Mouse (Mus musculus) midbrain, embryonic 13.5 days (tissue): ENCODE data around the gene Prss32. TPM values are rescaled to one million over a fixed set of nuclear protein-coding genes. Genes with fewer than 3 reads are reported as not detected.
A peak's percentile ranks its signal among the peaks of the same experiment; 100 is the strongest.

Source experiments
- ATAC-seq: fragments of 200-750 bp; cut with Nextera tagmentation; 2 replicates; pipeline ENCODE4 v1.8.0; 2017; ENCODE audit warnings: mild to moderate bottlenecking, moderate TSS enrichment, moderate library complexity
- H3K27ac ChIP-seq: fragments of 300-500 bp; sonication (generic); 2 replicates; pipeline ENCODE4 v1.5.1; 2015; ENCODE audit warnings: inconsistent platforms, mild to moderate bottlenecking, moderate library complexity
- H3K27me3 ChIP-seq: fragments of 300-500 bp; sonication (generic); 2 replicates; pipeline ENCODE4 v1.6.1; 2015; ENCODE audit warnings: mild to moderate bottlenecking, inconsistent platforms
- H3K36me3 ChIP-seq: fragments of 300-500 bp; sonication (generic); 2 replicates; pipeline ENCODE4 v1.6.1; 2015; ENCODE audit warnings: mild to moderate bottlenecking, inconsistent platforms
- H3K4me1 ChIP-seq: fragments of 300-500 bp; sonication (generic); replicated peaks from 2 replicates; pipeline ENCODE4 v1.6.1; 2015; ENCODE audit warnings: inconsistent platforms
- H3K4me2 ChIP-seq: fragments of 300-500 bp; sonication (generic); replicated peaks from 2 replicates; pipeline ENCODE4 v1.6.1; 2015; ENCODE audit warnings: moderate library complexity, mild to moderate bottlenecking, inconsistent platforms
- H3K4me3 ChIP-seq: fragments of 300-500 bp; sonication (generic); replicated peaks from 2 replicates; pipeline ENCODE4 v1.5.1; 2015; ENCODE audit warnings: mild to moderate bottlenecking, inconsistent platforms
- H3K9ac ChIP-seq: fragments of 300-500 bp; sonication (generic); replicated peaks from 2 replicates; pipeline ENCODE4 v1.6.1; 2015; ENCODE audit warnings: mild to moderate bottlenecking, inconsistent platforms
- H3K9me3 ChIP-seq: fragments of 300-500 bp; sonication (generic); 2 replicates; pipeline ENCODE4 v1.6.1; 2016; ENCODE audit warnings: mild to moderate bottlenecking, inconsistent platforms
- WGBS: fragments of 180-500 bp; shearing (Covaris S2); methylation state at CpG from one replicate; pipeline ENCODE4 v1.1.7; 2015; 5-methylcytosine and 5-hydroxymethylcytosine counted together
- polyA plus RNA-seq: library from polyadenylated mRNA; unstranded; fragments of >200 nt; fragmentation: Nextera tagmentation; extraction: Ambion mirVana; gene quantifications from 2 replicates; pipeline ENCODE4 v1.2.1, GENCODE M21; 2015

Gene Prss32
- polyA plus RNA-seq, 1 experiment from 2014 or later, result not detected

DNA sequence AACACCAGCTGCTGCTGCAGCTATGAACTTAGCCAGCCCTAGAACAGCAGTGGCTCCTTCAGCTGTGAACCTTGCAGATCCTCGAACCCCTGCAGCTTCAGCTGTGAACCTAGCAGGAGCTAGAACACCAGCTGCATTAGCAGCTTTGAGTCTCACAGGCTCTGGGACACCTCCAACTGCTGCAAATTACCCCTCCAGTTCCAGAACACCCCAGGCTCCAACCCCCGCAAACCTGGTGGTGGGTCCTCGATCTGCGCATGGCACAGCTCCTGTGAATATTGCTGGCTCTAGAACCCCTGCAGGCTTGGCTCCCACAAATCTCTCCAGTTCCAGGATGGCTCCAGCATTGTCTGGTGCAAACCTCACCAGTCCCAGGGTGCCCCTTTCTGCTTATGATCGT lies 22.9 kb upstream of the Prss32 start:
- Histone ChIP-seq H3K4me1 (no peaks in the 10 kb centered on the region), H3K27me3 (no peaks in the 10 kb centered on the region), H3K4me2 (no peak overlapping the region), H3K9ac (no peak overlapping the region), H3K9me3 (peaks cover 8% of the 10 kb centered on the region; the same call in 1 of the 2 replicates), H3K27ac (no peak overlapping the region), H3K4me3 (no peak overlapping the region), H3K36me3 (peaks cover 100% of the 10 kb centered on the region)
- no peak for ATAC-seq
- WGBS, result 98% methylated on average over 5 of the region's 5 CpGs

- no peak for ATAC-seq
- Histone ChIP-seq H3K4me2 (no peak overlapping the region), H3K9me3 (peaks cover 8% of the 10 kb centered on the region; the same call in 1 of the 2 replicates), H3K27me3 (no peaks in the 10 kb centered on the region), H3K4me3 (no peak overlapping the region), H3K4me1 (peaks cover 8% of the 10 kb centered on the region), H3K36me3 (peaks cover 99% of the 10 kb centered on the region), H3K9ac (no peak overlapping the region), H3K27ac (no peak overlapping the region)
- 83% methylated on average over 6 of the region's 6 CpGs for WGBS
These were observed 21.6 kb upstream of the Prss32 start for GRCm38 (mm10) chr17:23822094-23822493.

DNA sequence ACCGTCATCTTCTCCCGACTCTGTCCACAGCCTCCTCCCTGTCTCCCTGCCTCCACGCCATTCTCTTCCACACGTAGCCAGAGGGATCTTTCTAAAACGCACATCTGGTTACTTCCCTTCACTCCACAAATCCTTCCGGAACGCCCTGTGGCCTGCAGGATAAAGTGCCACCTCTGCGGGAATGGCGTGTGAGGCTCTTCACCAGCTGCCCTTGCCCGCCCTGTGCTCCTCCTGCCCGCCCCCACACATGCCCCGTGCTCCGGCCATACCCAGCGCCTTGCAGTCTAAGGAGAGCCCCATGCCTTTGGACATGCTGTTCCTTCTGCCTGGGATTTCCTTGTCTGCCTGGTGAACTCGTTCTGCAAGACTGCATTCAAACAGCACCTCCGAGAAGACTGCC lies 20.6 kb upstream of the Prss32 start:
- H3K9ac ChIP-seq, result no peak overlapping the region
- no peaks in the 10 kb centered on the region for H3K27me3 ChIP-seq
- ATAC-seq, result peak; percentile 44; the same call in 1 of the 2 replicates
- no peak overlapping the region for H3K4me2 ChIP-seq
- peaks cover 8% of the 10 kb centered on the region; the same call in 1 of the 2 replicates for H3K9me3 ChIP-seq
- H3K27ac ChIP-seq, result no peak overlapping the region
- peaks cover 92% of the 10 kb centered on the region for H3K36me3 ChIP-seq
- peaks cover 17% of the 10 kb centered on the region for H3K4me1 ChIP-seq
- H3K4me3 ChIP-seq, result no peak overlapping the region
- WGBS, result 85% methylated on average over 16 of the region's 16 CpGs

GRCm38 (mm10) chr17:23823614-23824013 lies 20.0 kb upstream of the Prss32 start:
- peaks cover 5% of the 10 kb centered on the region; the same call in 1 of the 2 replicates for H3K9me3 ChIP-seq
- H3K4me1 ChIP-seq, result peaks cover 20% of the 10 kb centered on the region
- no peaks in the 10 kb centered on the region for H3K27me3 ChIP-seq
- 0 out of 2 replicates have a peak, but pooled peaks have one; percentile 46 for ATAC-seq
- peaks cover 86% of the 10 kb centered on the region for H3K36me3 ChIP-seq
- 91% methylated on average over 12 of the region's 12 CpGs for WGBS
- no peak overlapping the region for H3K4me3 ChIP-seq
- H3K9ac ChIP-seq, result no peak overlapping the region
- H3K4me2 ChIP-seq, result no peak overlapping the region
- H3K27ac ChIP-seq, result no peak overlapping the region

DNA sequence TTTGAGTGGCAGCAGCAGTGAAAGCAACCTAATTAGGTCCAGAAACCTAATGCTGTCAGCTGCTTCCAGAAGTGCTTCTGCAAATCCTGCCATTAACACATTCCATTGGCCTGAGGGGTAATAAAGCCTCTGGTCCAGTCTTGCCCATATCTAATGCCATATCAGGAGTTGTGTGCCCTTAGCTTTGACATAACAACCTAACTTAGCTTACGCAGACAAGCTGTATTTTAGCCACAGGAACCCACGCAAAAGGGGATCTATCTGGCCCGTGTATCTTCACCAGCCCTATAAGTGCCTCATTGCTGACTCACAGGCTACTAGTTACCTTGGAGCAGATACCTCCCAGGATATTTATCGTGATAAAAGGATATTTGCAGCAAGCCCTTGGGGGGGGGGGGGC lies 18.1 kb upstream of the Prss32 start:
- Histone ChIP-seq H3K9ac (no peak overlapping the region), H3K4me1 (peaks cover 25% of the 10 kb centered on the region), H3K27ac (no peak overlapping the region), H3K9me3 (no peaks in the 10 kb centered on the region), H3K4me2 (no peak overlapping the region), H3K27me3 (no peaks in the 10 kb centered on the region), H3K36me3 (peaks cover 66% of the 10 kb centered on the region), H3K4me3 (no peak overlapping the region)
- ATAC-seq, result no peak
- WGBS, result 86% methylated on average over 4 of the region's 4 CpGs

DNA sequence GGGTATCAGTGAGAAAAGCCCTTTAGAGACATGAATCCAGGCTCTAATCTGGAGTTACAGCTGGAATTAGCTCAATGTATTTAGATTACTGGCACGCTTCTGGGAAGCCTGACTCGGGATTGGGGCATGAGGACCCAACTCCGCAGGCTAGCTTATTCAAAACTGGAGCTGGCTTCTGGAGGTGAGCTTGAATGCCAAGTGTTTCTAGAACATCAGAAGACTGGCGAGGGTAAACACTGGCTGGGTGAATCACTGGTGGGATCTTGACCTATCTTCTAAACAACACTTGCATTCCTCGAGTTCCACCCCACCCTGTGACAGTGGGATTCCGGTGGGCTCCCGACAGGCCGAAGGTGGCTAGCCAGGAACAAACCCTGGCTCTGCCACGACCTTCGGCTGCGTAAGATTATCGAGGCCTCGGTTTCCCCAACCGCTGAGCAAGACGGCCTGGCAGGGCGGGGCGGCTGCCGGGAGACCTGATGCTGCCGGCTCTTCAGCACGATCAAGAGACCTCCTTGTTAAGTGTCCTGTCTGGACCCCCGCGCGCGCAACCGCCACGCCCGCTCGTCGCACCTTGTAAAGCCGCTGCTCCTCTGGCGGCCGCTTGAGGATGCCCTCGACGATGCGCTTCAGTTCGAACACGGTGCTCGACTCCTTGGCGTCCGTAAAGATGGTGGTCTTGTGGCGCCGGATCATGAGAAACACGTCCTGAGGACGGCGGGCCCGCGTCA lies 15.2 kb upstream of the Prss32 start:
- Histone ChIP-seq H3K9me3 (no peaks in the 10 kb centered on the region), H3K4me3 (peak overlapping the region; percentile 75), H3K36me3 (peaks cover 38% of the 10 kb centered on the region), H3K4me1 (peaks cover 25% of the 10 kb centered on the region), H3K9ac (peak overlapping the region; percentile 92), H3K27ac (peak overlapping the region; percentile 96), H3K4me2 (peak overlapping the region; percentile 75), H3K27me3 (peaks cover 13% of the 10 kb centered on the region; the same call in 1 of the 2 replicates)
- WGBS, result under 1% methylated on average over 47 of the region's 47 CpGs
- ATAC-seq, result peak; percentile 88

DNA sequence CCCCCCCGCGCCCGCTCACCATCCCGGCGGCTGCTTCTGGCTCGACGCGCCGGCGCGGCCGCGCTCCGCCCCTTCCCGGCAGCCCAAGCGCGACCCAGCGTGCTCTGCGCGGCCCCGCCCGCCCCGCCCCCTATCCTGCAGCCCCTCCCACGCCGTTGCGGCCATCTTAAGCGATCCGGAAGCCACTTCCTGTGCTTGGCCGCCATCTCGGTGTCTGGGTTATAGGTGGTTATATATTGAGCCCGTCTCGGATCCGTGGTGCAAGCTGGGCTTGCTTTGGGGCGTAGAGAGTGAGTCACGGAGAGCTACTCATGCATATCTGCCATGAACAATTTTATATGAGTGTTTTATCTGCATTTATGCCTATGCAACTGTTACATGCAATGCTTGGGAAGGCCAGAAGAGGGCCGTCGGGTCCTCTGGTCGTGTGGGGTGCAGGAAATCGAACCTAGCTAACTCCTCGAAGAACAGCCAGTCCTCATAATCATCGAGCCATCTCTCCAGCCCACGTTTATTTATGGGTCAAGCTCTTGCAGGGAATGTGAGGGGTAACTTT lies 14.5 kb upstream of the Prss32 start, which contains the start of gene Elob:
Gene Elob (minus strand): TSS at position 73 of the 556 bp plus-strand sequence.
- Histone ChIP-seq H3K27ac (peak within 1 kb of the TSS; percentile 96), H3K4me3 (peak within 1 kb of the TSS; percentile 75), H3K9me3 (no peaks in the 10 kb centered on the region), H3K4me1 (peaks cover 25% of the 10 kb centered on the region), H3K27me3 (peaks cover 20% of the 10 kb centered on the region; the same call in 1 of the 2 replicates), H3K4me2 (peak within 1 kb of the TSS; percentile 75), H3K9ac (peak within 1 kb of the TSS; percentile 92), H3K36me3 (peaks cover 31% of the 10 kb centered on the region)
- ATAC-seq, result peak; percentile 95
- 1% methylated on average over 41 of the region's 42 CpGs for WGBS

DNA sequence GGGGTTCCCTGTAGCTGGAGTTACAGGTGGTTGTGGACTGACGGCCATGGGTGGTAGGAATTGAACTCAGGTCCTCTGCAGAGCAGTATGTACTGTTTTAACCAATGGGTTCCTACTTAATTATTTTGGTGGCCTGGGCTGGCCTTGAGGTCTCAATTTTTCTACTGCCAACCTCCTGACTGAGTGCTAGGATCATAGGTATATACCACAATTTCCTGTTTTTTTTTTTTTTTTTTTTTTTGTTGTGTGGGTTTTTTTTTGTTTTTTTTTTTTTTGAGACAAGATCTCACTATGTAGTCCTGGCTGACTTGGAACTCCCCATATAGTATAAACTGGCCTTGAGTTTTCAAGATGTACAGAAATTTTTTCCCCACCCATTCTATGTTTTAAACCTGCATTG lies 12.5 kb upstream of the Prss32 start:
- Histone ChIP-seq H3K27ac (no peak overlapping the region), H3K4me1 (peaks cover 29% of the 10 kb centered on the region), H3K27me3 (peaks cover 27% of the 10 kb centered on the region; the same call in 1 of the 2 replicates), H3K9me3 (no peaks in the 10 kb centered on the region), H3K36me3 (peaks cover 10% of the 10 kb centered on the region), H3K9ac (no peak overlapping the region), H3K4me3 (no peak overlapping the region), H3K4me2 (no peak overlapping the region)
- no peak for ATAC-seq
- 97% methylated on average over 1 of the region's 1 CpGs for WGBS

GRCm38 (mm10) chr17:23836006-23836575 lies 7.6 kb upstream of the Prss32 start, which contains the start of gene Prss33:
Prss33 (minus strand) TSS chr17:23836056.
- peaks cover 27% of the 10 kb centered on the region; the same call in 1 of the 2 replicates for H3K27me3 ChIP-seq

GRCm38 (mm10) chr17:23841145-23841544 lies 2.5 kb upstream of the Prss32 start:
- H3K9ac ChIP-seq, result no peak overlapping the region
- 0 out of 2 replicates have a peak, but pooled peaks have one; percentile 2 for ATAC-seq
- H3K36me3 ChIP-seq, result no peaks in the 10 kb centered on the region
- H3K9me3 ChIP-seq, result no peaks in the 10 kb centered on the region
- WGBS, result 33% methylated on average over 4 of the region's 4 CpGs
- H3K4me3 ChIP-seq, result no peak overlapping the region
- peaks cover 2% of the 10 kb centered on the region; the same call in 1 of the 2 replicates for H3K4me1 ChIP-seq
- H3K27me3 ChIP-seq, result no peaks in the 10 kb centered on the region
- no peak overlapping the region for H3K4me2 ChIP-seq
- no peak overlapping the region for H3K27ac ChIP-seq

More at GRCm38 (mm10) chr17:23836006-23836575, 7.6 kb upstream of the Prss32 start, which contains the start of gene Prss33:
- H3K4me2 ChIP-seq, result no peak within 1 kb of the TSS
- H3K9me3 ChIP-seq, result no peaks in the 10 kb centered on the region
- H3K9ac ChIP-seq, result no peak within 1 kb of the TSS; the same call in 1 of the 2 replicates
- peak; percentile 44 for ATAC-seq
- H3K4me1 ChIP-seq, result peaks cover 5% of the 10 kb centered on the region; the same call in 1 of the 2 replicates
- 44% methylated on average over 8 of the region's 8 CpGs for WGBS
- no peaks in the 10 kb centered on the region for H3K36me3 ChIP-seq
- H3K27ac ChIP-seq, result no peak within 1 kb of the TSS
- H3K4me3 ChIP-seq, result no peak within 1 kb of the TSS

DNA sequence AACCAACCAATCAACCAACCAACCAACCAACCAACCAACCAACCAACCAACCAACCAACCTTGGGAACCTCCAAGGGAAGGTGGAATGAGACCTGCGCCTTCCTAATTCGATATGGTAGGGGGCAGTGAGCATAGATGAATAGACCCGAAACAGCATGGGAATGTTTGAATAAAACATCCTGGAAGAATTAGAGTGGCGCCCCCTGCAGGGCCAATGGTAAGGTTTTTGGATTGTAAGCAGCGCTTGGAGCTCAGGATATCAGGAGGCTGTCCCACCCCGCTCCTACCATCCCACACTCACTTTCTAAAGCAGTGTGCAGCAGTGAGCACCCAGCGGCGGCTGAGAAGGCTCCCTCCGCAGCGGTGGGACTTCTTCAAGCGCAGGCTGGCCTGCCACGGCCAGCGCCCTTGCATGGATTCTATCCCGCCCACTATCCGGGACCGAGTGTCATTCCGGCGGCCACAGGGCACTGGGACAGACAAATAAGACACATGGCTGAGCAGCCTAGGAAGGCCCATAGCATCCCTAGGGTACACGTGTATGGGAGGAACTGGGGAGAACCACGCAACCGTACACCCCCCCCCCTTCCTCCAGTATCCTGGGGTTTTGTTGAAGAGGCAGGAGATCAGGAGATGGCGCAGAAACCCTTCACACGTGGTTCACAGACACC lies 379 bp upstream of the Prss32 start:
- no peaks in the 10 kb centered on the region for H3K36me3 ChIP-seq
- 0 out of 2 replicates have a peak, but pooled peaks cover 2% of the 10 kb centered on the region for H3K27me3 ChIP-seq
- no peaks in the 10 kb centered on the region for H3K4me1 ChIP-seq
- H3K9me3 ChIP-seq, result no peaks in the 10 kb centered on the region
- H3K4me2 ChIP-seq, result peak overlapping the region; percentile 32; the same call in 1 of the 2 replicates
- H3K9ac ChIP-seq, result no peak overlapping the region
- WGBS, result 40% methylated on average over 23 of the region's 23 CpGs
- no peak overlapping the region for H3K4me3 ChIP-seq
- H3K27ac ChIP-seq, result no peak overlapping the region
- ATAC-seq, result peak; percentile 20; the same call in 1 of the 2 replicates
